ENCODE assay signal across 30 mouse cellular contexts in the genomic region with DNA sequence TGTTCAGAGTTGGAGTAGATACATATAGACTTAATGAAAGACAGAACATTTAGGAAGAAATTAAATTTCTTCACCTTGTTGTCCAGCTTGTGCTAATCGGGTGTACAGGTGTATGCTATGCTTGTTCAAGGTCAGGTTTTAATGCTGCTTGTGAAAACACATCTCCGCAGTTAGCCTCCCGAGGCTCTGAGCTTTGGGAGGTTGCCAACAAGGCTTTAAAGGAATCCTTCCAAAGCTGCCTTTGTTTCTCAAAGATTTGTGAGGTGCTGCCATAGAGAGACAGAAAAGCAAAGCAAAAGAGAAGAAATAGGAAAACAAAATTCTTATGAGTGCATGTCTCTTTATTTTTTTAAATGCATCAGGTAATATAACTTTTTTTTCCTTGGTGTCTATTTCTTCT. TPM values are rescaled to one million over a fixed set of nuclear protein-coding genes. Genes with fewer than 3 reads are reported as not detected.
DNase-seq lines count a peak whose midpoint lies in the region; ATAC-seq lines count a peak whose summit lies in the region.
"Had no signal": no experiment of that assay in that cellular context is flagged by ENCODE, and none has a peak within 500 bp of the region (broad histone marks: within the 10 kb centered on the region; RNA-seq: fewer than 3 reads in every experiment).

No protein-coding gene starts in this region.

- peak; percentile 30 for DNase-seq in adrenal gland, postnatal 10 days
- no peak for DNase-seq in adrenal gland, postnatal 25 days
- DNase-seq in embryonic facial prominence, embryonic 14.5 days (ENCODE audit: low spot score) = peak; percentile 56
- DNase-seq in embryonic facial prominence, embryonic 10.5 days (ENCODE audit: low spot score) = no peak
- DNase-seq in kidney, postnatal 14 days = peak; percentile 32
- no peak for DNase-seq in kidney, postnatal 4 days
- no peak for DNase-seq in yolk sac, embryonic 10.5 days (ENCODE audit: low spot score)
- DNase-seq: adrenal gland, adult 8-10 months; cerebellum, postnatal 36 days; gastrocnemius, postnatal 10 days; heart, postnatal 14 days; kidney, adult 9 months; kidney, postnatal 36 days; left cerebral cortex, postnatal 4 days; liver, postnatal 0 days; lung, postnatal 10 days; retina, postnatal 1 day; right cerebral cortex, postnatal 14 days had no signal

- H3K9me3 ChIP-seq in embryonic facial prominence, embryonic 14.5 days (ENCODE audit: control insufficient read depth, low read length) = no peaks in the 10 kb centered on the region
- no peaks in the 10 kb centered on the region for H3K9me3 ChIP-seq in embryonic facial prominence, embryonic 10.5 days
- H3K9me3 ChIP-seq: embryonic facial prominence, embryonic 12.5 days; hindbrain, embryonic 10.5 days; intestine, embryonic 15.5 days; liver, embryonic 12.5 days; midbrain, embryonic 13.5 days; neural tube, embryonic 15.5 days had no signal

- no peak overlapping the region for H3K9ac ChIP-seq in embryonic facial prominence, embryonic 14.5 days (ENCODE audit: low read depth, low read length)
- H3K9ac ChIP-seq: embryonic facial prominence, embryonic 12.5 days; intestine, embryonic 15.5 days; liver, embryonic 12.5 days; liver, postnatal 0 days; midbrain, embryonic 13.5 days; neural tube, embryonic 15.5 days had no signal

- no peak overlapping the region for H3K4me2 ChIP-seq in embryonic facial prominence, embryonic 14.5 days (ENCODE audit: low read depth, low read length)
- H3K4me2 ChIP-seq: embryonic facial prominence, embryonic 12.5 days; intestine, embryonic 15.5 days; liver, embryonic 12.5 days; midbrain, embryonic 13.5 days; neural tube, embryonic 15.5 days had no signal

- ATAC-seq in embryonic facial prominence, embryonic 14.5 days (ENCODE audit: low read depth) = no peak
- ATAC-seq: activated CD4-positive, CD25-positive, alpha-beta regulatory T cell, adult 4 months; forebrain, embryonic 16.5 days; hindbrain, embryonic 16.5 days; intestine, embryonic 15.5 days; liver, embryonic 12.5 days; liver, postnatal 0 days; midbrain, embryonic 13.5 days had no signal

- H3K4me3 ChIP-seq in embryonic facial prominence, embryonic 14.5 days (ENCODE audit: low read depth, low read length) = no peak overlapping the region
- no peak overlapping the region for H3K4me3 ChIP-seq in embryonic facial prominence, embryonic 10.5 days
- H3K4me3 ChIP-seq: embryonic facial prominence, embryonic 12.5 days; hindbrain, embryonic 10.5 days; intestine, embryonic 15.5 days; liver, embryonic 12.5 days; midbrain, embryonic 13.5 days; neural tube, embryonic 15.5 days had no signal

- 42% methylated on average over 3 of the region's 3 CpGs for WGBS in embryonic facial prominence, embryonic 14.5 days
- 86% methylated on average over 3 of the region's 3 CpGs for WGBS in embryonic facial prominence, embryonic 10.5 days

- no peak overlapping the region for H3K27ac ChIP-seq in embryonic facial prominence, embryonic 14.5 days (replicated peaks; ENCODE audit: low read depth, low read length)
- H3K27ac ChIP-seq in embryonic facial prominence, embryonic 10.5 days (replicated peaks) = no peak overlapping the region
- H3K27ac ChIP-seq: embryonic facial prominence, embryonic 12.5 days; hindbrain, embryonic 10.5 days; intestine, embryonic 15.5 days; liver, embryonic 12.5 days; macrophage; midbrain, embryonic 13.5 days; neural tube, embryonic 15.5 days had no signal

- peaks cover 26% of the 10 kb centered on the region for H3K4me1 ChIP-seq in embryonic facial prominence, embryonic 14.5 days (ENCODE audit: control insufficient read depth, insufficient read depth, low read length)
- H3K4me1 ChIP-seq in embryonic facial prominence, embryonic 10.5 days = peaks cover 23% of the 10 kb centered on the region
- H3K4me1 ChIP-seq: liver, embryonic 12.5 days had no signal

- H3K27me3 ChIP-seq in embryonic facial prominence, embryonic 14.5 days (replicated peaks; ENCODE audit: control insufficient read depth, insufficient read depth, low read length) = no peaks in the 10 kb centered on the region
- H3K27me3 ChIP-seq in embryonic facial prominence, embryonic 10.5 days (replicated peaks; ENCODE audit: low read depth, poor library complexity, severe bottlenecking) = no peaks in the 10 kb centered on the region
- H3K27me3 ChIP-seq: CH12.LX; embryonic facial prominence, embryonic 12.5 days; intestine, embryonic 15.5 days; liver, embryonic 12.5 days; midbrain, embryonic 13.5 days; neural tube, embryonic 15.5 days had no signal

- no peaks in the 10 kb centered on the region for H3K36me3 ChIP-seq in embryonic facial prominence, embryonic 14.5 days (ENCODE audit: control insufficient read depth, insufficient read depth, low read length)
- H3K36me3 ChIP-seq in embryonic facial prominence, embryonic 10.5 days (replicated peaks) = no peaks in the 10 kb centered on the region
- H3K36me3 ChIP-seq: embryonic facial prominence, embryonic 12.5 days; hindbrain, embryonic 10.5 days; intestine, embryonic 15.5 days; liver, embryonic 12.5 days; midbrain, embryonic 13.5 days; neural tube, embryonic 15.5 days had no signal

RNA-seq across cellular contexts. Expression of a gene that starts 57.8 kb away (rescaled TPM):
- total RNA-seq in adrenal gland, postnatal 10 days (2021) = 10 to 100 TPM; 16.2 to 28.5 TPM
- total RNA-seq in adrenal gland, postnatal 25 days (2021) = 19.7 and 20.7 TPM in 2 replicates
- 8.9 and 9.2 TPM in 2 replicates for polyA plus RNA-seq in embryonic facial prominence, embryonic 14.5 days (2014; fragmentation: Nextera tagmentation; extraction: Ambion mirVana)
- polyA plus RNA-seq in embryonic facial prominence, embryonic 10.5 days (2016; fragmentation: Nextera tagmentation; extraction: Ambion mirVana) = 18.1 and 19.5 TPM in 2 replicates
- total RNA-seq: megakaryocyte-erythroid progenitor cell, adult 5-6 weeks had no signal

RNA-seq across cellular contexts. Expression of a gene that starts 57.8 kb away (rescaled TPM):
- 10 to 100 TPM; 17.1 to 21.5 TPM for total RNA-seq in adrenal gland, postnatal 10 days (2021)
- 15.1 and 23.8 TPM in 2 replicates for total RNA-seq in adrenal gland, postnatal 25 days (2021)
- polyA plus RNA-seq in embryonic facial prominence, embryonic 14.5 days (2014; fragmentation: Nextera tagmentation; extraction: Ambion mirVana) = 35.7 and 36.6 TPM in 2 replicates
- polyA plus RNA-seq in embryonic facial prominence, embryonic 10.5 days (2016; fragmentation: Nextera tagmentation; extraction: Ambion mirVana) = 39.0 and 39.9 TPM in 2 replicates

Comparison
In these comparisons a context has a peak if more than half of its experiments do, and no peak if none do; other contexts are left out.
1. DNase-seq: peak in adrenal gland, postnatal 10 days (single experiment), embryonic facial prominence, embryonic 14.5 days (single experiment) and kidney, postnatal 14 days (single experiment); none in adrenal gland, postnatal 25 days (single experiment), embryonic facial prominence, embryonic 10.5 days (single experiment), kidney, postnatal 4 days (0 of 2) and yolk sac, embryonic 10.5 days (single experiment).